Mouse (Mus musculus): ENCODE data around the gene Phlpp1.
A peak's percentile ranks its signal among the peaks of the same experiment; 100 is the strongest.
"Not testable (repeated sequence)": the region's sequence is repeated elsewhere in the genome, so short reads cannot be mapped to it uniquely, and the experiment has no call there.

Phlpp1 gene

GRCm38 (mm10) chr1:106311830-106312229, 140.3 kb downstream of the Phlpp1 start:
- DNase-seq (ENCODE audit: low read depth, low spot score): not testable (repeated sequence)

GRCm38 (mm10) chr1:106314476-106314875, 142.9 kb downstream of the Phlpp1 start:
- no peak for DNase-seq (ENCODE audit: low read depth, low spot score)

- DNase-seq (ENCODE audit: low read depth, low spot score): no peak
These were observed 145.2 kb downstream of the Phlpp1 start for GRCm38 (mm10) chr1:106316641-106317304.

GRCm38 (mm10) chr1:106318341-106318740, 146.8 kb downstream of the Phlpp1 start:
- DNase-seq (ENCODE audit: low read depth, low spot score): no peak

- no peak for DNase-seq (ENCODE audit: low read depth, low spot score)
These were observed 149.0 kb downstream of the Phlpp1 start for GRCm38 (mm10) chr1:106320583-106320982.

GRCm38 (mm10) chr1:106321432-106322126, 150.0 kb downstream of the Phlpp1 start:
- DNase-seq (ENCODE audit: low read depth, low spot score): no peak

GRCm38 (mm10) chr1:106326691-106327090, 155.1 kb downstream of the Phlpp1 start:
- no peak for DNase-seq (ENCODE audit: low read depth, low spot score)

GRCm38 (mm10) chr1:106342100-106342499, 170.5 kb downstream of the Phlpp1 start:
- DNase-seq (ENCODE audit: low read depth, low spot score): no peak

GRCm38 (mm10) chr1:106345265-106345664, 173.7 kb downstream of the Phlpp1 start:
- no peak for DNase-seq (ENCODE audit: low read depth, low spot score)

- no peak for DNase-seq (ENCODE audit: low read depth, low spot score)
These were observed 175.2 kb downstream of the Phlpp1 start for GRCm38 (mm10) chr1:106346776-106347175.

GRCm38 (mm10) chr1:106349116-106349515, 177.6 kb downstream of the Phlpp1 start:
- no peak for DNase-seq (ENCODE audit: low read depth, low spot score)

GRCm38 (mm10) chr1:106351512-106351911, 180.0 kb downstream of the Phlpp1 start:
- peak; percentile 21 for DNase-seq (ENCODE audit: low read depth, low spot score)

GRCm38 (mm10) chr1:106352801-106353511, 181.4 kb downstream of the Phlpp1 start:
- no peak for DNase-seq (ENCODE audit: low read depth, low spot score)

- DNase-seq (ENCODE audit: low read depth, low spot score): no peak
These were observed 182.4 kb downstream of the Phlpp1 start for GRCm38 (mm10) chr1:106353993-106354392.

- no peak for DNase-seq (ENCODE audit: low read depth, low spot score)
These were observed 187.9 kb downstream of the Phlpp1 start for GRCm38 (mm10) chr1:106359474-106359873.

GRCm38 (mm10) chr1:106362841-106363604, 191.5 kb downstream of the Phlpp1 start:
- DNase-seq (ENCODE audit: low read depth, low spot score): no peak

GRCm38 (mm10) chr1:106369330-106369729, 197.8 kb downstream of the Phlpp1 start:
- DNase-seq (ENCODE audit: low read depth, low spot score): no peak

- DNase-seq (ENCODE audit: low read depth, low spot score): no peak
These were observed 200.9 kb downstream of the Phlpp1 start for GRCm38 (mm10) chr1:106372446-106372845.

- DNase-seq (ENCODE audit: low read depth, low spot score): no peak
These were observed 202.1 kb downstream of the Phlpp1 start for GRCm38 (mm10) chr1:106373656-106374055.

GRCm38 (mm10) chr1:106374274-106374673, 202.7 kb downstream of the Phlpp1 start:
- no peak for DNase-seq (ENCODE audit: low read depth, low spot score)

- DNase-seq (ENCODE audit: low read depth, low spot score): no peak
These were observed 203.4 kb downstream of the Phlpp1 start for GRCm38 (mm10) chr1:106374971-106375370.

GRCm38 (mm10) chr1:106376003-106376402, 204.5 kb downstream of the Phlpp1 start:
- DNase-seq (ENCODE audit: low read depth, low spot score): no peak
